Mouse (Mus musculus) gastrocnemius, postnatal 25 days (tissue): ENCODE data around the gene Src. TPM values are rescaled to one million over a fixed set of nuclear protein-coding genes. Genes with fewer than 3 reads are reported as not detected.
A peak's percentile ranks its signal among the peaks of the same experiment; 100 is the strongest.

Experiments used
- DNase-seq: peaks from one replicate; pipeline ENCODE4 v3.0.0; 2022
- total RNA-seq, 2 experiments: library from RNA; stranded (reverse); gene quantifications; 1 replicate in 1 of 2; 2 replicates in 1 of 2; pipeline ENCODE4 v1.2.3; 2021

Gene Src
- total RNA-seq, 2 experiments from 2014 or later = 3.1 to 3.6 TPM

DNA sequence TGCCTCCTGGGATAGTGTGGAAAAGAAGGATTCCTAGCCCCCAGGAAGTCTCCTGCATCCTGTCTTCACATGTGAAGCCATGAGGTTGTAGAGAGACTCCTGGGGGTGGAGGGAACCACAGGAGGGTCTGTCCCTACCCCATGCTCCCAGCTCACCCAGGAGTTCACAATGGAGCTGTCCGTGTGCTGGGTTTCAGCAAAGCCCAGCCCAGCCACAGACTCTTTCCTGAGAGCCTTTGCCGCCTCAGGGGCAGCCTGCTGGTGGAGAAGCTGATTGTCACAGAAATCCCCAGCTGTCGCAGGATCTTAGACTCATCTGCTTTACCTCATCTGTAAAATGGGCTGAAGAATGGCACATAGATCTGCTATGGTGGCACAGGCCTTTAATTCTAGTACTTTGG is 18.9 kb downstream of the Src start:
- no peak for DNase-seq

GRCm38 (mm10) chr2:157441363-157441762 is 23.1 kb downstream of the Src start:
- no peak for DNase-seq

GRCm38 (mm10) chr2:157447297-157448158 is 29.3 kb downstream of the Src start:
- DNase-seq = no peak

DNA sequence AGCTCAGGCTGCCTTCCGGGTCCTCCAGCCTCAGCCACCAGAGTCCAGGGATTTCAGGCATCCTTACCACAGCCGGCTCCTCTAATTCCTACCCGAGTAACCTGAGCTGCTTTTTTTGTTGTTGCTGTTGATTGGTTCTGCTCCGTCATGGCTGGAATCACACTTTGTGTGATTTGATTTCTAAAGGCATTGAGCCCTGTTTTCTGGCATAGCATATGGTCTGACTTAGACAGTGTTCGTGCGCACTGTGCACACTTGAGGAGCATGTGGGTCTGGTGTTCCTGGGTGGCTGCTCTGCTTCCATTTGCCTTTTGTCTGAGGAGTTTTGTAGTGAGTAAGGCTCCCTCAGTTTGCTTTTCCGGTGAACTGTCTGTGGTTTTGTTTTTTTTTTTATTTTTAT is 30.1 kb downstream of the Src start:
- no peak for DNase-seq

DNA sequence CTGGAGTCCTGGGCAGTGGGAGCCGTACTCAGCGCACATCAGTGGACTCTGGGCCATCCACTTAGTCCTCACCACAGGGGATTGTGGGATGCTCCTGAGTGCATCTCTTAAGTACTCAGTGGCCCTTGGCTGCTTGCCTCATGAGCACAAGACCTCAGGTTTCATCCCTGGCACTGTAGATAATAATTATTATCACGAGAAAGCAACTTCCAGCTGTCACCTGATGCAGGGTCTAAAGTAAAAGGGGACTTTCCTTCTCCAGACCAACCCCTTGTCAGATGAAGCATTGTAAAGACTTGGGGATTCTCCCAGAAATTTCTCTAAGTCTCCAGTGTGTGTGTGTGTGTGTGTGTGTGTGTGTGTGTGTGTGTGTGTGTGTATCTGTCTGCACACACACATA is 32.7 kb downstream of the Src start:
- DNase-seq = no peak

GRCm38 (mm10) chr2:157451372-157452040 is 33.3 kb downstream of the Src start:
- no peak for DNase-seq

GRCm38 (mm10) chr2:157457100-157457806 is 39.0 kb downstream of the Src start:
- peak; percentile 87 for DNase-seq

DNA sequence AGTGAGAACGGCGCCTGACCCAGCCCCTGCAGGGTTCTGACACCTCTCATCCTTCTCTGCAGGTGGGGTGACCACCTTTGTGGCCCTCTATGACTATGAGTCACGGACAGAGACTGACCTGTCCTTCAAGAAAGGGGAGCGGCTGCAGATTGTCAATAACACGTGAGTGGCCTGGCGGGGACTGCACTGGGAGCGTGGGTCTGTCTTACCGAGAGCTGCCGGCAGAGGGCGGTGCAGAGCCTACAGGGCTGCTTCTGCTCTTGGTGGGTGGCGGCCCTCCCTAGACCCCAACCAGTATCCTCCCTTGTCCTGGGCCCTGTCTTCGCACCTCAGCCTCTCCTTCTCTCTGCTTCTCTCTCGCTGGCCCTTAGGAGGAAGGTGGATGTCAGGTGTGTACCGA is 40.2 kb downstream of the Src start:
- DNase-seq = peak; percentile 49

- no peak for DNase-seq
These were observed 41.5 kb downstream of the Src start for GRCm38 (mm10) chr2:157459736-157460135.

- DNase-seq = no peak
These were observed 44.8 kb downstream of the Src start for GRCm38 (mm10) chr2:157462776-157463710.

GRCm38 (mm10) chr2:157463887-157464745 is 45.9 kb downstream of the Src start:
- no peak for DNase-seq

- no peak for DNase-seq
These were observed 46.5 kb downstream of the Src start for GRCm38 (mm10) chr2:157464746-157465126.

- DNase-seq = no peak
These were observed 48.6 kb downstream of the Src start for GRCm38 (mm10) chr2:157466836-157467235.

DNA sequence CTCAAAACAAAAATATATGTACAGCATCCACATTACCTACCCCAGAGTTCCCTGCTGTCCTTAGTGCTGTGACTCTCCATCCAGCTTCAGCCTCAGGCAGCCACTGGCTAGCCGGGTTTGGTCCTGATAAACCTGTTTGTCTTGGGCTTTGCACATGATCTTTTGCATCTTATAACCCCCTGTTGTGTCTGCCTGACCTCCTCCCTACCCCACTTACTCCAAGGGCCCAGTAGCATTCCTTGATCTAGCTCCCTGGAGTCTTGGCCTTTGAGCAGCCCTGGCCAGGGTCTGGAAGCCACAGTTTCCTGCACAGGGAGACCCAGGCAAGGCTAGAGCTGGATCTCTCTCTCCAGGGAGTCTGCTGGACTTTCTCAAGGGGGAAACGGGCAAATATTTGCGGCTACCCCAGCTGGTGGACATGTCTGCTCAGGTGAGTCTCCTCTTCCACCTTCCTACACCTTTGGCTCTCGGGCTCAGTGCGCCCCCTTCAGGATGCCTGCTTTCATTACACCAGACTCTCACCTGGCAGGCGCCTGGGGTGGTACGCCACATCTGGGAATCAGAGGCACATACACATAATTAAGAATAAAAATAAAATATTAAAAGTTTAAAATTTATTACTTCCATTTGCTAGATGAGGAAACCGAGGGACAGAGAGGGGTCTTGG is 50.0 kb downstream of the Src start:
- no peak for DNase-seq

- no peak for DNase-seq
These were observed 53.0 kb downstream of the Src start for GRCm38 (mm10) chr2:157471292-157471691.

- DNase-seq = no peak
These were observed 53.5 kb downstream of the Src start for GRCm38 (mm10) chr2:157471737-157472136.

DNA sequence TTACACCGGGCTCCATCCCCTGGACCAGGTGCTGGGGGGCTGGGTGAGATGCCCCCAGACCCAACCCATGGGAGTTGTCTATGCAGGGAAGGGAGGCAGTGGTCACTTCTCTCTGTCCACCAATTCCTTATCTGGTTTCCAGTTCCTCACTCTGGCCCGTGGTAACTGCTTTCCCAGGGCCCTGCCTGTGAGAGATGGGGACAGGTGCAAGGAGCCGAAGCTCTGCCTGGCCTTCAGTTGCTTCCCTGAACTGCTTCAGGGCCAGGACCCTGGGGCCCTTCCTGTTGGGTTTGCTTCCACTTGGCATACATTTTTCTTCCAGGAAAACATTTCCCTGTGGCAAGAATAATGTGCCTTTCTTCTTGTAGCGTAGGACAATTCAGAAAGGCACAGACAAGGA is 54.2 kb downstream of the Src start:
- DNase-seq = peak; percentile 29

DNA sequence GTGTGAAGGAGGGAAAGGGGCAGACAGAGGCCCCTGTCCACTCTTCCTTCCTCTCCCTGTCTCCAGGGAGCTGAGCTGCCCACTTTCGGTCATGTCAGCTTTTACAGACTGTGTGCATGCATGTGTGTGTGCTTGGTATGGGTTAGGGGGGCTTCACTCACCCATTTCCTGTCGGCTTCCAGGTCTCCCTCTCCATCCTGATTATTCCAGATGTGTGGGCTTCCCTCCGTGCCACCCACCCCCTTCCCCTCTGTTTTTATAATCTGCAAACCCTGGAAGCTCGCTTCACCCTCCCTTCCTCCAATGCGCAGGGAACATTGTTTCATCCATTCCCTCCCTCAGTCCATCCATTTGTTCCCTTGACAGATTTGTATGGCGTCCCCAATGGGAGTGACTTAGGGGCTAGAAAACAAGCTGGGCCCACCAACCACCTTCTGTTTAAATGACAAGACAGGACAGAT is 56.1 kb downstream of the Src start:
- DNase-seq = no peak

GRCm38 (mm10) chr2:157475437-157476379 is 57.5 kb downstream of the Src start:
- no peak for DNase-seq
